Mouse (Mus musculus) right cerebral cortex, postnatal 36 days (tissue): ENCODE results near the gene Lix1l.
"Not testable (repeated sequence)": the region's sequence is repeated elsewhere in the genome, so short reads cannot be mapped to it uniquely, and the experiment has no call there.

Source experiments
- DNase-seq, 2 experiments: peaks; one replicate each; pipeline ENCODE4 v3.0.0; 2022; ENCODE audit warnings: low spot score in 2 of 2, mixed read lengths in 1 of 2

Lix1l gene

DNA sequence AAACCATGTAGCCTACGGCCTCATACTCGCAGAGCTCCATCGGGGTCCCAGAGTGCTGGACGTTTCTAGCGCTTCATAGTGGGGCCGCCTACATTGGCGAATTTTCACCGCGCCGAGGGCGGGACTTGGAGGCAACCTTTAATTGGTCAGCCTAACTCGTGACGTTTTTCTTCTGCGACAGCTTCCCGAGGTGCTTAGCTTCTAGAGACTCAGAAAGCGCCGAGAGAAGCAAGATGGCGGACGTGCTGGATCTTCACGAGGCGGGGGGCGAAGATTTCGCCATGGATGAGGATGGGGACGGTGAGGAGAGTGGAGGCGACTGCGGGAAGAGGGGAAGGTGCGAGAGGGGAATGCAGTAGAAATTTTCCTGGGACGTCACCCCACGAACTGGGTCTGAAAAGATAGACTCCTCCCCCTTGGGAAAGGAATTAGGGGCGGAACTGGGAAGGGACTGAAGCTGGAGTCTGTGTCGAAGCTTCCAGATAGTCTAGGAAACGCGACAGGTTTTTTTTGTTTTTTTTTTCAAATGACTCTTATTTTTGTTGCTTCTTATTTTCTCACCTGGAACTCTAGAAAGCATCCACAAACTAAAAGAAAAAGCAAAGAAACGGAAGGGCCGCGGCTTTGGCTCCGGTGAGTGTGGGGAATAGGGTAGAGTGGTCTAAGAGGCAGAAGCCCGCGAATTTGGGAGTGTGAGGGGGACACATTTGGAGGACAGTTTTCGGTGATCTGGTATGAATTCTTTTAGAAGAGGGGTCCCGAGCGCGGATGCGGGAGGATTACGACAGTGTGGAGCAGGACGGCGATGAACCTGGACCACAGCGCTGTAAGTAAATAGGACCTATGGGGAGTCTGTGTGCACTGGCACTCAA is 29.0 kb downstream of the Lix1l start, which contains the start of gene Rbm8a:
TSS of gene Rbm8a (plus strand) at position 205 of the 872 bp plus-strand sequence.
- DNase-seq: peak; percentile 96 to 97

- DNase-seq: no peak
These were observed 31.1 kb downstream of the Lix1l start for GRCm38 (mm10) chr3:96632058-96632457.

GRCm38 (mm10) chr3:96634015-96634414 is 33.1 kb downstream of the Lix1l start:
- no peak for DNase-seq

GRCm38 (mm10) chr3:96634928-96635879 is 34.3 kb downstream of the Lix1l start, which contains the start of the genes Pex11b and Gm42957:
TSS of gene Pex11b (plus strand) at chr3:96635376.
TSS of gene Gm42957 (plus strand) at chr3:96635474.
- DNase-seq: peak; percentile 85 to 88

- DNase-seq: no peak
These were observed 35.0 kb downstream of the Lix1l start for GRCm38 (mm10) chr3:96635906-96636305.

- DNase-seq: no peak
These were observed 35.5 kb downstream of the Lix1l start for GRCm38 (mm10) chr3:96636448-96636847.

DNA sequence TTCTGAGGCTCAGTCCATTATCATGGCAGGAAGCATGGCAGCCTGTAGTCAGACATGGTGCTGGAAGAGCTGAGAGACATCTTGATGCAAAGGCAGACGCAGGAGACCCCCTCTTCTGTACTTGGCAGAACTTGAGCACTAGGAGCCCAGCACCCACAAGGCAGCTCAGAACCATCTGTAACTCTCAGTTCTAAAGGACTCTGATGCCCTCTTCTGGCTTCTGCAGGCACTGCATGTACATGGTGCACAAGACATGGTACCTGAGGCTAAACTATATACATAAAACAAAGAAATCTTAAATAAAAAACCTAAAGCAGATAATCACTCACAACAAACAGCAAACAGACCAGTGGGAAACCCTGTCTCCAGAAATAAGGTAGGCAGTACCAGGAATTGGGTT is 38.3 kb downstream of the Lix1l start:
- DNase-seq: peak in 1 of 2 experiments; percentile 27

GRCm38 (mm10) chr3:96645018-96645649 is 44.2 kb downstream of the Lix1l start, which contains the start of gene Itga10:
TSS of gene Itga10 (plus strand) at chr3:96645584.
- DNase-seq: no peak

- no peak for DNase-seq
These were observed 46.4 kb downstream of the Lix1l start for GRCm38 (mm10) chr3:96647365-96647764.

DNA sequence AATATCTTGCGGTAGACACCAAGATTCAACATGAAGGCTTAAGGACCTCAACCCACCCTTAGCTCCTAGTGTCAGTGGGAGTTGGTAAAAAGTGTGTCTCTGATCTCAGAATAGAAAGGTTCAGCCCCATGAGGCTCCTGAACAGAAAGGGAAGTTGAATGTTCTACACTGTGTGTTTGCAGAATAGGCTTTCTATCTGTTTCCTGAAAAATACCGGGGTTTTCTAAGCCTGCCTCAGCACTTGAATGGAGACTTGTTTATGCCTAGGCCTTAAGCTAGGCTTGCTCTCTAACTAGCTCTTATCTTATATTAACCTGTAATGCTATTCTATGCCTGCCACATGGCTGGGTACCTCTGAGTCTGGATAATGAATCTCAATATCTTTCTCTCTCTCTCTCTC is 60.0 kb downstream of the Lix1l start:
- no peak for DNase-seq

DNA sequence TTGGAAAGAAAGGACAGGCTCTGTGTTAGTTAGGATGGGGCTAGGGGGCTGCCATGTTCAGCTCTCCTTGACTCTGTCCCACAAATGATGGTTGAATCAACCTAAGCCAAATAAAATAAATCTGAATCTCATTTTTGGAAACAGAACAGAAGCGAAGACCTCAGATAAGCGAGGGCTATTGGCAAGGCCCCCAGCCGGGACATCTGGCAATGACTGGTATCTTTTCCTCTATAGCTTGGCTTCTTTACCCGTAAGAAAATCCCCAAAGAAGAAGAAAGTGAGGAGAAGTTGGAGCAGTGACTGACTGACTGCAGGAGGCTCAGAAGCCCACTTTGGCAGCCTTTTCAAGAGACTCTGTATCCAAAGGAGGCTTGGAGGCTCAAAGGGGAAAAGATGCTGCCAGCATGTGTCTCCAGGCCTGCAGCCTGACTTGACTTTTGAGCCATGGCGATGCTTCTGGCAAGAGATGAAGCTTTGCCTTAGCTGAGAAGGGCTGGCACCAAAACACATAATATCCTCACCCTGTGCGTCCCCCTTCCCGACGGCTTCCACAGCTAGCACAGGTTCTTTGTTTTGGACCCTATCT is 61.9 kb downstream of the Lix1l start:
- DNase-seq: no peak

DNA sequence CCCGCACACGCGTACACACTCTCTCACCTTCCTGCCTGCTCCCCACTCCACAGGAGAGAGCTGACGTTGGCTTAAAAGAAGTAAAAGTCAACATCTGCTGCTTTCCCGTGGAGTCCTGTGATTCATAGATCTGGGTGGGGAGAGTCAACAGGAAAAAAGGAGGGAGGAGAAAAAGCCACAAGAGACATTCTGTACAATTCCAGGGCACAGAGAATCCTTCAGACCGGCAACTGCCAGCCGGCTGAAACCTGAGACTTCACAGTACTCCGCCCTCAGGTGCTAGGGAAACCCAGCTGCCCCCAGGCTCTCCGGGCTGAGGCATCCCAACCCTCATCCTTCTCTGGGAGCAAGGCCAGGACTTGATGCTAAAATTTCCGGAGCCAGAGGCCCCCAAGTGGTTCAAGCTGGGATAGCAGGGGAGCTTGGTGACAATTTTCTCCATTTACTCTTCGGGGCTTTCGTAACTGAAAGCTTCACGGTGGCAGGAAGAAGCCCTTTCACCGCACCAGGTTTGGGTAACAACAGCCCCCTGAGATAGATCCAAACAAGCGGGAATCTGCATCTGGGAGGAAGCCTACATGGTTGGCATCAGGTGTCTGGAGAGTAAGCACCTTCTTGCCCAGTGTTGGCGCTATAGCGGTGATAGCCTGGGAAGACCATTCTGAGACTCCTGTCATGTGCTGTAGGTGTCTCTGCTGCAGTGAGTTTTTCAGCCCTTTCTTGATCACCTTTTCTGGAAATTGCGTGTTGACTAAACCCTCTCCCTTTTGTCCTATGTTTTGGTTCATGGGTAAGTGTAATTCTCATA is 62.7 kb downstream of the Lix1l start:
- DNase-seq: peak; percentile 75 to 81

DNA sequence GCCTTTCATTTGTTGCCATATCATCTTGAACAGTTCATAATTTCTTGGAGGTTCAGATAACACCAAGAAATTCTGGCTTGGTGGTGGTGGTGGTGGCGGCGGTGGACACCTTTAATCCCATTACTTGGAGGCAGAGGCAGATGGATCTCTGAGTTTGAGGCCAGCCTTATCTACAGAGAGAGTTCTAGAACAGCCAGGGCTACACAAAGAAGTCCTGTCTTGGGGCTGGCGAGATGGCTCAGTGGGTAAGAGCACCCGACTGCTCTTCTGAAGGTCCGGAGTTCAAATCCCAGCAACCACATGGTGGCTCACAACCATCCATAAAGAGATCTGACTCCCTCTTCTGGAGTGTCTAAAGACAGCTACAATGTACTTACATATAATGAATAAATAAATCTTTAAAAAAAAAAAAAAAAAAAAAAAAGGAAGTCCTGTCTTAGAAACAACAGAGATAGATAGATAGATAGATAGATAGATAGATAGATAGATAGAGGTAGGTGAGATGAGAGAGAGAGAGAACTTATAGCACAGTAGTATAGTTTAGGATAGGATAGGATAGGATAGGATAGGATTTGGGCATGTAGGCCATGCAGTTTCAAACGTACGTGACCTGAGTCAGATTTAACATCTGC is 64.9 kb downstream of the Lix1l start:
- DNase-seq: not testable (repeated sequence)

DNA sequence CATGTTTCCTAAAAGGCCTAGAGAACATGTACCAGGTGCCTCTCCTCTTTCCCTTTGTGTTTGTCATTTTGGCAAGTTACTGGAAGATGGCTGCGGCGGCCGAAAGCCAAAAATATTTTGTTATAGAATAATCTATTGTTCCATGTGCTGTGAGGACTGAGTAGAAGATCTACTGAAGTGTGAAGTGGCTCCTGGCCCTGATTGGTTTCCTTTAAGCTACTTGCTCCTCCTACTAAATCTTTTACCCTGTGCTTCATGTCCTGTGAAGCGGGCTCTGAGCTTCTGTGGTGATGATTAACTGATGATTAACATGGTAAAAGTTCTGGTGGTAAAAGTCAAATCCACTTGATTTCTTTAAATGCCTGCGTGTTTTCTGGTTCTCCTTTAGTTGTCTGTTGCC is 66.0 kb downstream of the Lix1l start:
- no peak for DNase-seq

- DNase-seq: no peak
These were observed 66.4 kb downstream of the Lix1l start for GRCm38 (mm10) chr3:96667316-96667715.

DNA sequence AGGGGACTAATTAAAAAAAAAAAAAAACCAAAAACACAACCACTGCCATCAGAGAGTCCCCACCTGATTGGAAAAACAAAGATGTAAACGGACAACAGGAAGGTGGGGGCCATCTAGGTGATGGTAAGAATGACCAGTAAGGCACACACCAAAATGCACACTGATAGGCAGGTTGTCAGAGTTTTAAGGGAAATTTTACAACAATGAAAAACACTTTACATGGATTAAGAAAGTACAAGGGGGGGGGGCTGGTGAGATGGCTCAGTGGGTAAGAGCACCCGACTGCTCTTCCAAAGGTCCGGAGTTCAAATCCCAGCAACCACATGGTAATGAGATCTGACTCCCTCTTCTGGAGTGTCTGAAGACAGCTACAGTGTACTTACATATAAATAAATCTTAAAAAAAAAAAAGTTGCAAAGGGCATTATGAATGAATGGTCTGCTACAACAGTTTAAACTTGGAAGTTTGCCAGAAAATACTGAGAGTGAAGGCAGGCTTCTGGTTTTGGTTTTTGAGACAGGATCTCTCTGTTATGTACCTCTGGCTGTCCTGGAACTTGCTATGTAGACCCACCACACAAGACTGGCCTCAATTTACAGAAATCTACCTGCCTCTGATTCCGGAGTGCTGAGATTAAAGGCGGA is 67.6 kb downstream of the Lix1l start:
- DNase-seq: no peak

DNA sequence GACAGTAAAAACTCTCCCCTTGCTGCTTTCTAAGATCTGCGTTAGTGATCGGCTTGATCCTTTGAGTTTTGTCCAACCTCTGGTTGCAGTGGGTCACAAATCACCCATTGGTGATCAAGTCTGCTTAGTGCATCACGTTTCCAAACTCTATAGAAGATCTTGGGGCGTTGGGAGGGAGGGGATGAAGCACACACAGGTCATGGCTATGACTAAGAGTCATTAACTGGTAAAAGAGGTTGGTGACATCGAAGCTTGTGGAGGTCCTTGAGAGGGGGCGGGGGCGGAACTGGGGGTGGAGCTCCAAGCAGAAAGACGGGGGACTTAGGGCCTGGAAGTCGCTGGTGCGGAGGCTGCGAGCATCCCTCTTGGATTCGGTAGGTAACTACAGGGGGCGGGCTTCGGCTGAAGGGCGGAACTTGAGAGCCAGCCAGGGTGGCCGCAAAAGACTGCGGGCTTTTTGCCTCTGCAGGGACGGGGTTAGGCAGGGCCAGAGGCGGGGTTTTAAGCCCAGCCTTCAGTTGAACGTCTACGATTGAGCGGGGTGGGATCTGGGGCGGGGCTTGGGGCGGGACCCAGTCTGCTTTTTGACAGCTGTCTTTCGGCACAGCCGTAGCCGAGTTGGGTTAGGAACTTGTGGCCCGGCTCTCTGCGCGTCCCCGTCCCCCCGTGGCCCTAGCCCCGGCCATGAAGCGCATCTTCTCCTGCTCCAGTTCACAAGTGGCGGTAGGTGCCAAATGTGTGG is 68.9 kb downstream of the Lix1l start, which contains the start of gene Ankrd35:
TSS of gene Ankrd35 (plus strand) at position 405 of the 742 bp plus-strand sequence.
- DNase-seq: peak; percentile 52 to 68

- DNase-seq: no peak
These were observed 70.6 kb downstream of the Lix1l start for GRCm38 (mm10) chr3:96671519-96671918.

DNA sequence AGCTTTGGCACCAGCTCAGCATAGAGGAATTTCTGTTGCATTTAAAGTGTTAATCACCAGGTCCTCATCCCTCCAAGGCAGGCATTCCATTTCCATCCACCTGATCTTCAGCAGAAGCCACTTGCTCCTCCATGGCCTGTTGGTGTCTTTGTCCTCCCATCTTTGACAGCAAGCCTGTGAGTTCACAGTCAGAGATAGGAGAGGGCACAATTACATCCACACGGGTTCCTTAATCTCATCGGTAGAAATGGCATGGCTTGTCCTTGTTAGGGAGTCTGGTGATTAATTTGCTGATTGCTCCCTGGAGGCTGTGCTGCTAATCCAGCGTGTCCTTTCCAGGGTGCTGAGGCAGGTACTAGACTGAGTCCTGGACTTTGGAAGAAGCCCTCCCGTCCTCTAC is 72.6 kb downstream of the Lix1l start:
- DNase-seq: no peak
